Mouse (Mus musculus) inflammation-experienced regulatory T-cells, adult 6 months (primary cell): Measurements from ENCODE around the gene Unc93b1. TPM values are rescaled to one million over a fixed set of nuclear protein-coding genes. Genes with fewer than 3 reads are reported as not detected.

Experiments
- ATAC-seq: one replicate; pipeline ENCODE4 v1.8.0; 2017
- polyA plus RNA-seq, 3 experiments: library from polyadenylated mRNA; unstranded; fragments of 100-300 nt; shearing (Covaris generic); gene quantifications; one replicate each; pipeline ENCODE4 v1.2.1; 2017

Unc93b1 gene
- polyA plus RNA-seq = 10 to 100 TPM; 23.5 to 38.0 (median 26.2) TPM

- ATAC-seq = peak; percentile 93
These were observed at the start of gene Unc93b1 for GRCm38 (mm10) chr19:3935032-3935895. Gene Unc93b1, plus strand, starts transcription at chr19:3935186.

DNA sequence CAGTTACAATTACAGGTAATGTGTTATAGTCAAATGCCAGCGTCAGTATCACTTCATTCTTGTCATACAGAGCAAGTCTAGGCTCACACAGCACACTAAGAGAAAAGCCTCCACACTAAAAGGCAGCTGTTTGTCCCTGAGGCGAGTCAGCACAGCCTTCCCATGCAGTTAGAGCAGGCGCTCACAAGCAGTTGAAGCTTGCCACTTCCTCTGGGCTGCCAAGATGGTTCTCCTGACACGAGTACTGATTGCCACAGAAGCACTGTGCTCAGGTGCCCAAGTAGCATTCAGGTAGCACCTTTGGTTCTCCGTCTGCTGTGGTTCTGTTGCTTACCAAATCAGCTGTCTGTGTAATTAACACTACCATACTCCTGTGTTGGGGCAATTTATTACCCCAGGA, 45.9 kb upstream of the Unc93b1 start:
- ATAC-seq = no peak

DNA sequence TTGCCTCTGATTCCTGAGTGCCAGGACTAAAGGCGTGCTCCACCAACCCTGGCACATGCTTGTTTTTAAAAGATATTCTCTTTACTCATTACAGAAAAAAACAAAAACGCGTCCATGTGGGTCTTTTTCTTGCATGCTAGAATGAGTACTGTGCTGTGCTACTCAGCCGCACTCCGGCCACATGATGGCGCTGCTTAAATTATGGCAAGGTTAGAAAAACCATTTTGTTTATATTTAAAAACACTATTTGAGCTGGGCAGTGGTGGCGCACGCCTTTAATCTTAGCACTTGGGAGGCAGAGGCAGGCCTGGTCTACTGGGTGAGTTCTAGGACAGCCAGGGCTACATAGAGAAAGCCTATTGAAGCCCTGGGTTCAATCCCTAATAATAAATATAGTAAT, 44.8 kb upstream of the Unc93b1 start:
- ATAC-seq = no peak

DNA sequence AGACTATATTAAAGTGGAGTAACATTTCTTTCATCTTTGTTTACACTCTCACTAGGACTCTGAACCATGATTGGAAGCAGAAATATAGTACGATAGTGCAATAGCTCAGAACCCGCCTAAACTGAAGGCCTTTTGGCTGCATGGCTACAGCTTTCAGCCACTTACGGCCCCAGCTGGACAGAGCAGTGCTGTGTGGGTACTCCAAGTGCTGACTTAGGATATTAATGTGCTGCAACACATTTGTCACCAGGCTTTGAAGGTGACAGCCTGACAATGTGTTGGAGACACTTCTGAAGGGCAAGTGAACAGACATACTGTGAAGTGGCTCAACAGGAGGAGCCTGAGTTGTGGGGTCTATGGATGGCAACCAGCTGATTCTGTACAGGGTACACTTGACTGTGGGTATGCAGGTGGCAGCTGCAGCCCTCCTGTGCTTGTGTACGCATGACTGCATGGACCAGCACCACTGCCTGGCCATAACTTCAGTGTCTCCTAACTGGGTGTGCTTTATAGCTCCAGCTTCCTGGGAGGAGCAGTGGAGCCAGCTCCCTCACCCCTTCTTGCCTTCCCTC, 41.4 kb upstream of the Unc93b1 start:
- ATAC-seq = no peak

DNA sequence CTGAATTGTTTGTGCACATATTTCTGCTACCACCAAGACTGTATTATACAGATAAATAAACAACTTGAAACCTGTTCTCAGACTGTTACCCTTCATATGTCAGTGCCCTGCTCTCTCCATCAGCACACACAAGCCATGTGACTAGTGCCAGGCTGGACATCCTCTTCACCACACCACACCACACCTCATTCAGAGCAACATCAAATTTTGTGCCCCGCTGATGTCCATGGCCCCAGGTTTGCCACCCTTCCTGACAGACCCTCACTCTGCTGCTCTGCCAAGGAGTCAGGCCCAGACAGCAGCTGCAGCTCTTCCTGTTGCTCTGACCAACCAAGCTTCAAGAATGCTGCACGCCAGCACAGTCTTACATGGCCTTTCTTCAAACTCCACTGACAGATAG, 40.7 kb upstream of the Unc93b1 start:
- ATAC-seq = no peak

GRCm38 (mm10) chr19:3895171-3895631, 39.8 kb upstream of the Unc93b1 start:
- no peak for ATAC-seq

DNA sequence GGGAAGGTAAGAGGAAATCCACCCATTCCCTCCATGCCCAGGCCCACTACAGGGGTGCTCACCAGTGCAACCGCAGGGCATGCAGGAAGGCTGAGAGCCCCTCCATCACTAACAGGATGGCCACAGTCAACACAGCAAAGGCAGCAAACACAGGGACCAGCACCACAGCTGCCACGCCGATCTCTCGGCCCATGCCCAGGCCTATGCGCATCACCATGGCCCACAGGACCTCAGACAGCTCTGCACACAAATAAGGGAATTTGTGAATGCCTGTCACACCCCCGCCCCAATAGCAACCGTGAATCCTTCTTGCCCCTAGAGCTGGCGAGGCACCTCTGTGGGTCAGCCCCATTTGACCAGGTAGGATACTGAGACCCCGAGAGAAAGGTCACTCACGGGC, 38.8 kb upstream of the Unc93b1 start:
- no peak for ATAC-seq

GRCm38 (mm10) chr19:3897557-3897956, 37.4 kb upstream of the Unc93b1 start:
- no peak for ATAC-seq

GRCm38 (mm10) chr19:3898952-3899351, 36.0 kb upstream of the Unc93b1 start:
- no peak for ATAC-seq

DNA sequence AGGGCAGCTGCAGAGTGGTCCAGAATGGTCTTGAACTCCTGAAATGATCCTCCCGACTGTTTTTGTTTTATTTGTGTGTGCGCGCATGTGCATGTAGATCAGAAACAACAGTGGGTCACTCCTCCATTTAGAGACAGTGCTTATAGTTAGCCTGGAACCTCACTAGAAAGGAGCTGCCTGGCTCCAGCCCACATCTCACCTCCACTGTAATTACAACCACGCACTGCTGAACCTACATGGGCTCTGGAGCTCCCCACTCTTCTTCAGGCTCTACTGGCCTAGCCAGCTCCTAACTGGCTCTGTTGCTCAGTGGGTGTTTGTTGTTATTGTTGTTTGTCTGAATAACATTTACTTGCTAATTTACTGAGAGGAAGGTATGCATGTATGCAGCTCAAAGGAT, 35.4 kb upstream of the Unc93b1 start:
- ATAC-seq = no peak

DNA sequence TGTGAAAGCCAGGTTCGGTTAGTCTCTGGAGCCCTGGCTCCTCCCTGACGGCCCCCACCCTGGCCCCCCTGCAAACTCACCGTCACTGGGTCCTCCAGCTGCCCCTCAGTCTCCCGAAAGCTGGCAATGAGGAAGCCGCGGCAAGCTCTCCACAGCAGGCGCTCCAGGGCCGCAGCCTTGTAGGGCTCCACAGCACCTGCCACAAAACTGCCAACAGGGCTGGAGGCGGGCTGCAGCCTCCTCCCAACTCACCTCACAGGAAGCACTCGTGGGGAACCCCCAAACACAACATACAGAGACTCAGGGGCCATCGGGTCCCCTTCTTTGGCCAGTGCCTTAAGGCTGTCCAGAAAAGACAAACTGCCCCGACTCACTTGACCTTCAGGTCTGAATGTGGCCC, 32.0 kb upstream of the Unc93b1 start:
- ATAC-seq = no peak

DNA sequence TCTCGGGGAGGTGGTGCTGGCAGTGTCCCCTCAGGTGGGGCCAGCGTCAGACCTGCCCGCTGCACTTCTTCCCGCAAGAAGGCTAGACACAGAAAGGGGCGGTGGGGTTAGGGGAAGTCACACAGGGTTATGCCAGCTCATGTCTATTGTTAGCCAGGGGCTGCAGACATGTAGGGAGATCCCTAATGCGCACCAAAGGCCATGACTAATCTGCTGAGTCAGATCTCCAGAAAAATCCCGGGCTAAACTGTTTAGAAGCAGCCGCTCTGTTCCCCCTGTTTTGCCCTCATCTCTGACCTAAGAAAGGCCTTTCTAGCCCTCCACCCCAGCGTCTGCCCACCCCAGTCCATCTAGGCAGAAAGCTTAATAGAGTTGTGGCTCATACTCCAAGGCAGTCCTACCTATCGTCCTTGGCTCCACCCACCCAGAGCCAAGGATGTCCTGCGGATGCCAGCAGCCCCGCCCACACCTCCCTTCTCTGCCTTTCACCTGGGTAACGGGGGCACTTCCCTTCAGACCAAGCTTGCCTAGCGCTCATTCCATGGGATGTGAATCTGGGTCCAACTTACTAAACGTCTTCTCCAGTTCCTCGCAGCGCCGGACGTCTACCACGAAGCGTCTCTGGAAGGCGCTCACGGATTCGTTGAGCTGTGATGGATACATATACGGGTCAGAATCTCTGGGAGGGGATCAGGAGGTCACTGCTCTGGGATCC, 31.2 kb upstream of the Unc93b1 start:
- no peak for ATAC-seq

- no peak for ATAC-seq
These were observed 30.7 kb upstream of the Unc93b1 start for GRCm38 (mm10) chr19:3904363-3904675.

DNA sequence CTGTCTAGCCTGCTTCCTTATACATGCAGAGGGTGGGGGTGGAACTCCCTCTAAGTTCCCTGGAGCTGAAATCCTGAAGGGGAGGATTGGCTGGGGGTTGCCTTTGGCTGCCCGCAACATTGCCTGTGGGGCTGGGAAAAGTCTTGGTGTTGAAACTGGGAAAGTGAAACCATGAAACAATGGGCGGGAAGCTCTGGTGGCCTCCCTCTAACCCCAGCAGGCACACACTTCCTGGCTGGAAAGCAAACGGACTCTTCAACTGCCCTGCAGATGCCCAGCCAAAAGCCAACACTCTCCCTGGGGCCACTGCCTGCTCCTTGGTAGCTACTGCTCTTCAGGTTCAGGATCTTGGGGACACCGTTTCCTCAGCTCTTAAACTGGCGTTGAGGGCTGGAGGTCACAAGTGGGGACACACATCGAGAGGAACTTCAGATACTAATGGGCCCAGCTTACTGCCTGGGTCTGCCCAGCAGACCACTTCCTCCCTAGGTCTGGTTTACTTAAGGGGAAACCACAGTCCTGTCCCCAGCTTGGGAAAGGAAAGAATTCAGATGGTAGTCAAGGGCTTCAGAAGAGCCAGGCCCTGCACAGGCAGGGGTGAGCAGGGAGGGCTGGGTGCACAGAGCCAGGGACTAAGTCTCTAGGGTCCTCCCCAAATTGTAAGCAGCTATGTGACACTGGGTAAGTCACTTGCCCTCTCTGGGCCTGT, 29.6 kb upstream of the Unc93b1 start:
- ATAC-seq = no peak

GRCm38 (mm10) chr19:3906326-3906725, 28.7 kb upstream of the Unc93b1 start:
- ATAC-seq = peak; percentile 33

GRCm38 (mm10) chr19:3906795-3907786, 27.9 kb upstream of the Unc93b1 start, which contains the start of gene Tcirg1:
Gene Tcirg1, minus strand, starts transcription at chr19:3907133.
- ATAC-seq = peak; percentile 80

- ATAC-seq = no peak
These were observed 26.9 kb upstream of the Unc93b1 start for GRCm38 (mm10) chr19:3907876-3908660.

- no peak for ATAC-seq
These were observed 24.8 kb upstream of the Unc93b1 start for GRCm38 (mm10) chr19:3910206-3910605.

DNA sequence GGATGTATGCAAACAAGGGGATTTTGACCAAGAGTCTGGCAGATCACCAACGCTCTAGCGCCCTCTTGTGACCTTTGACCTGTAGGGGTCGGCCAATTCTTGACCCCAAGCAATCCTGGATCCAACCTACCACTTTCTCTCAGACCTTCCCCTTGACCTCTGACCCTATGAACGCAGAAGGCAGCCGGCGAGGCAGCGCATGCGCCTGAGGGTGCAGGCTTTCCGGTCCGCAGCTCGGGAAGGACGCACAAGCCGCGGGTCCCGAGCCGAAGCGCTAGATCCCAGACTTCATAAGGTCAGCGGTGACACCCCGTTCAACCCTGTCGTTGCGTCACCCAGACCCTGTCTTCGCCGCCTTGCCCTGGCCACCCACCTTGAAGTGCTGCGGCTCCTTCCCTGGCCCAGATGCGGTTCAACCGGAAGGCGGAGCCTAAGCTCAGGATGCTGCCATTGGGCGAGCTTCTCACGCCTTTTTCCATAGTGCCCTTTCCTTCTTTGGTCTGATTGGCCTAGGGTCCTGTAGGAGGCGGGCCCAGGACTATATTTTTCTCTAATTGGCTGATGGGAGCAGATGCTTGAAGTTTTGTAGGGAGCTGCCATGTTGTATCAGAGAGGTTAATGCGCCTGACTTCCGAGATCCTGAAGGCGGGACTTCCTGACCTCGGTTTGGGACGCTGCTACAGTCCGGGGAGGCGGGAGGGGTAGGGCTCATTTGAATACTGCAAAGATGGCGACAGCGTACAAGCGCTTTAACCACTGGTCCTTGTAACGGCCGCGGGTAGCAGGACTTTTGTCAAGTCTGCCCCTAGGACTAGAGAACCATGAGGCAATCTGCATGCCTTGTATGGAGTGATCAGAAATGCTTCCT, 22.4 kb upstream of the Unc93b1 start, which contains the start of gene Ndufs8:
TSS of gene Ndufs8 (minus strand) at position 438 of the 868 bp plus-strand sequence.
- ATAC-seq = peak; percentile 99

DNA sequence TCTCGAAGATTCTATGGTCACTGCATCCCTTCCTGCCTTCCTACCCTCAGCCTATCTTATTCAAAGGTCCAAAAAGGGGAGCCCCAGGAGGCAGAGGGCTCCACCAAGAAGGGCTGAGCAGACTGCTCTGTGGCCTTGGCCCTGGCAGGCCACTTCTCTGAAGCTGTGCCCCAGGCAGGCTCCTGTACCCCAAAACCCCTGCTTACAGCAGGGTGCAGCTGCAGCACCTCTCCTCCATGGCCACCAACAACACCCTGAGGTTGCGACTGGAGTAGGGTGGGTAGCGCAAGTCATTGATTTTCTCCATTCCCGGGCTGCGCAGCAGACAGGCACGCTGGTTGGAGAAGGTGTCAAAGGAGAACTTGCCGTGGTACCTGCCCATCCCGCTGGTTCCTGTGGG, 21.3 kb upstream of the Unc93b1 start:
- ATAC-seq = no peak
